Mouse (Mus musculus): ENCODE measurements around the gene Ube2cbp. TPM values are rescaled to one million over a fixed set of nuclear protein-coding genes. Genes with fewer than 3 reads are reported as not detected.

Ube2cbp gene
- total RNA-seq, 2 experiments from 2014 or later = 4.1 to 4.6 TPM

- DNase-seq (ENCODE audit: low spot score in 2 of 2) = no peak
- intact Hi-C loops (cut with DNase I) = no loop called here
Observed at GRCm38 (mm10) chr9:86266658-86267057, 198.1 kb downstream of the Ube2cbp start.

Other genes starting within 250 kb of the Ube2cbp start
- gene Dop1a, start 2.2 kb upstream of the Ube2cbp start, total RNA-seq (2021) = 10 to 100 TPM; 52.6 to 60.9 TPM
- gene Pgm3, start 106.9 kb upstream of the Ube2cbp start, total RNA-seq (2021) = 10 to 100 TPM; 18.0 to 18.3 TPM
- 10 to 100 TPM; 26.0 to 27.9 TPM for gene Rwdd2a, start 107.0 kb upstream of the Ube2cbp start, total RNA-seq (2021)
- 10 to 100 TPM; 46.3 to 57.0 TPM for gene Me1, start 231.0 kb upstream of the Ube2cbp start, total RNA-seq (2021)